Mouse (Mus musculus): ENCODE data around the gene Ttn.

DNA sequence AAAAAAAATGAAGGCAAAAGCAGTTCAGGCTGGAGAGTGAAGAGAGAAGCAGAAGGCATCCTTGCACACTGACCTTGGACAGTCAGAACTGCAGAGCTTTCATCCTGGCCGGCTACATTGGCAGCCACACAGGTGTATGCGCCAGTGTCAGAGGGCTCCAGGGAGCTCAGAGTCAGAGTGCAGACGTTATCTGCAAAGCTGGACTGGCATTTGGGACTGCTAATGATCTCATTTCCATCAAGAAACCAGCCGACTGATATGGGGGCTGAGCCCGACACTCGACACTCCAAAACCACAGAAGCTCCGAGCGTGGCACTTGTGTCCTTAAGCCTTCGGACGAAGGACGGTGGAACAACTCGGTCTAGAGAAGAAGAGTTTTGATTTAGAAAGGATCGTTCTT is 96.5 kb downstream of the Ttn start:
- TF ChIP-seq CTCF (IDR thresholded peaks at IDR 0.05; ENCODE audit: borderline replicate concordance, extremely low read depth, insufficient read depth, insufficient read length) (no peak), POLR2A (IDR thresholded peaks at IDR 0.05; ENCODE audit: borderline replicate concordance, extremely low read depth, insufficient read depth, insufficient read length, poor library complexity, severe bottlenecking) (no peak)

Measured in brain, embryonic 14.5 days (tissue).